Mouse (Mus musculus) retina, embryonic 14.5 days (tissue): ENCODE measurements at regions not wholly inside any gene's neighbourhood (a gene's known extent, or its start where the extent isn't known, plus 50 kb on each side); places are given as distances from the start of the nearest gene placed in this dataset.

ENCODE experiments used
- DNase-seq: peaks from one replicate; pipeline ENCODE4 v3.0.0-alpha.2; 2015; ENCODE audit warnings: low spot score

DNA sequence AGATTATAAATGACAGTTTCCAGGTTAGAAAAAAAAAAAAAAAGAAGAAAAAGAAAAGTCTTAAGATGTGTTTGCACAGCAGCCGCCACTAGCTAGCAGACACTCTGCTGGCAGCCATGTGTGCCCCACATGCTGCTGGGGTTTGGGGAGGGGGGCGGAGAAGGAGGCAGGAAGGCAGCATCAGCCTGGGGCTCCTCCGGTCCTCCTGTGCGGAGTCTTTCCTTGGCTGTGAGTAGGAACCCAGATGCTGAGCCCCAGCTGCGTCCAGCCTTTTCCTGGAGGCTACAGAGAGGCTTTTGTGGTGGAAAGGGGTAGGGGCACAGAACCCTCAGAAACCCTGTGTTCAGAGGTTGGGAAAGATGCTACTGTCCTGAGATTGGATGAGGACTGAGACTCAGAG is 169.0 kb downstream of the Gadd45g start:
- no peak for DNase-seq

DNA sequence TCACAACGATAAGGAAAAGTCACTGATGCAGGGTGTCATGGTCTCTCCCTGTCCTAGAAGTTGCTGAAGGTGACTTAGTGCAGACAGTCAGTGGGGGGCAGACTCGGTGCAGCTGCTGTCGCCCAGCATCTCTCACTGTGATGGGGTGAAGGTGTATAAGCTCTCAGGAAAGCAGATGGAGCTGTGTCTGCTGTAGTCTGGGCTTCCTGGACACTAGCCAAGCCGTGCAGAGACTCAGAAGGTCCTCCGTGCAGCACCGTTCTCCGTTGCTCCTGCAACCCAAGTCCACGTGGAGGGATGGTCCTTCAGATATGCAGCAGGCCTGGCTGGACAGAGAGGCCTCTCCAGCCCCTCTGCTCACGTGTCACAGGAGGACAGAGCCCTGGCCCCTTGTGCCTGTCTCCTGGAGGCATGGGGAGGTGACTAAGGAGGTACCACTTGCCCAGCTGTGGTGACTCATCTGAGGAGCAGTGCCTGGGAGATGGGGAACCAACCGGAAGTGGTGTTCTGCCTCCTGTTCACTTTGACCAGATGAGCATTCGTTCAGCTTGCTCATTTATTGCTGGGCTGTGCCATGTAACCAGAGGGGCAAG is 171.2 kb downstream of the Gadd45g start:
- no peak for DNase-seq

DNA sequence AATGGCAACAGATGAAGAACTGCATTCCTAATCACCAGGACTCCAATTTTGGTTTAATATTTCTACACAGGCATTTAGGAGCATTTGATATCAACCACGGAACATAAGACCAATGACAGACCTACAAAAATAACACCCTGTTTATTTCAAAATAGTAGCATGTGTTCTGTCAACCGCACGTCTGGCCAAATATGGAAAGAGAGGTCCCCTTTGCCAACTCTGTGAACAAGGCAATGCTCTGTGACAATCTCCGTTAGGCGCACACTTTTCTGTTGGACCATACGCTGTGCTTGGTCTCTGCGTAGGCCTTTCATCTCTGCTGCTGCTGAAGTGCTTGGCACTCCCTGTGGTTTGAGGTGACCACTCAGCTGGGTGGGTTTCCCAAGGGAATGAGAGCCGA is 173.2 kb downstream of the Gadd45g start:
- no peak for DNase-seq

DNA sequence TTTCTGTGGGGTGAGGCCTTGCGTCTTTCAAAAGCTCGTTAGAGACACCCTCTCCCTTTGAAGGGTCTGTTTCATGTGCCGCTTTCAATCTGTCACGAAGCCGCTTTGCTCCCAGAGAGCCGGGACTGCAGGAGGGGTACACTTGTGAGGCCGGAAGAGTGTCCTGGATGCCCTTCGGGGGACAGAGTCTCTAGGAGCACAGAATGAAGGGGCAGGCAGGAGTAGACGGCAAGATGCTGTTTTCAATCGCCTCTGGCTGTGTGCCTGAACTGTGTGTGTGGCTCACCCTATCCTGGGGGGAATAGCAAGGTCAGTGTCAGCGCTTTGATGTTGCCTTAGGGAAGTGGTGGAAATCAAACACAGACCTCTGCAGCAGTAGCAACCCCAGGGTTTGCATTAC is 174.7 kb downstream of the Gadd45g start:
- no peak for DNase-seq

DNA sequence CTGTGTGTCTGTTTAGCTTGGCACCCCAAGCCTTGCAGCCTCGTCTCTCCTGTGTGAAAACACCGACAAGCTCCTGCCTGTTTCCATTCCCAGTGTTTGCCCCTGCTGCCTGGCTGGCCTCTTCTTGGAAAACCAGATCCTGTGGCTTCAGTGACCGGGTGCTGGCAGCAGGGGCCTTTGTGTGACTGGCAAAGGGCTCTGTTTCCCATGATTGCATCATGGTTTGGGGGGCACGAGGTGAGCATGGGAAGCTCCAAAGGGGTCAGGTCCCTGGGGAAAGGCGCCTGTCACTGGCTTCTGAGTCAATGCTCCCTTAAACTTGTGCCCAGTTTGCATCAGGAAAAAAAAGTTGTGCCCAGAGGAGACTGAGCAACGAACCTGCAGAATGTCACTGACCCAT is 175.3 kb downstream of the Gadd45g start:
- no peak for DNase-seq

DNA sequence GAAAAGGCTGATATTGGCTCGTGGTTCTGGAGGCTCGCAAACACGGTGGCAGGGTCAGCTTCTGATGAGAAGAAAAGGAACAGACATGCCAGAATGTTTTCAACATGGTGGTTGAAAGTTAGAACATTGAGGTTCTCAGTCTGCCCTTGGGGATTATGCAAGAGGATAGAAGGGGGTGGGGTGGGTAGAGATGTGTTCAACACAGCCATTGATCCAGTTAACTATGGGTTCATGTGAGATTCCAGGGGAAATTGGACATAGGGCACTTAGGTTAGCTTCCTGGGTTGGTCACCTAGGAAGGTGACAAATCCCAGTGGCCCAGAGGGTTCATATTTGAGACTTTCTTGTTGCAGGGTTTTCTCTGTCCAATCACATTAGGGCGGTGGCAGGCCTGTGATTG is 176.1 kb downstream of the Gadd45g start:
- DNase-seq = no peak

DNA sequence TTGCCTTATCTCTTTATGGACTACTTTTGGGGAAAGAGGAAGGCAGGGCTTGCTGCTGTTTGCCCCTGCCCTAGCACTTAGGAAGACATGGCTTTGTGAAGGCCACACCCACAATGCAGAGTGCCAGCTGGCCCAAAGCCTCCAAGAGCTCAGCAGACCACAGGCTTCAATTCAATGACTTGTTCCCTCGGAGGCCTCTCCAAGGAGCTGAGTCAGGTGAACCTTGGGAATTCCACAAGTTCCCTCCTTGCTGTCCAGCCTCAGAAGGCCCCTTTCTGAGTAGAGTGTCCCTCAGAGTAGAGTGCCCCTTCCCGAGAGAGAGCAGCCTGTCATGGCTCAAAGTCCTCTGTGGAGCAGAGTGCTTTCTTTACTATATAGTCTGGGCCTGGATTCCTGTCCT is 177.9 kb downstream of the Gadd45g start:
- DNase-seq = no peak

DNA sequence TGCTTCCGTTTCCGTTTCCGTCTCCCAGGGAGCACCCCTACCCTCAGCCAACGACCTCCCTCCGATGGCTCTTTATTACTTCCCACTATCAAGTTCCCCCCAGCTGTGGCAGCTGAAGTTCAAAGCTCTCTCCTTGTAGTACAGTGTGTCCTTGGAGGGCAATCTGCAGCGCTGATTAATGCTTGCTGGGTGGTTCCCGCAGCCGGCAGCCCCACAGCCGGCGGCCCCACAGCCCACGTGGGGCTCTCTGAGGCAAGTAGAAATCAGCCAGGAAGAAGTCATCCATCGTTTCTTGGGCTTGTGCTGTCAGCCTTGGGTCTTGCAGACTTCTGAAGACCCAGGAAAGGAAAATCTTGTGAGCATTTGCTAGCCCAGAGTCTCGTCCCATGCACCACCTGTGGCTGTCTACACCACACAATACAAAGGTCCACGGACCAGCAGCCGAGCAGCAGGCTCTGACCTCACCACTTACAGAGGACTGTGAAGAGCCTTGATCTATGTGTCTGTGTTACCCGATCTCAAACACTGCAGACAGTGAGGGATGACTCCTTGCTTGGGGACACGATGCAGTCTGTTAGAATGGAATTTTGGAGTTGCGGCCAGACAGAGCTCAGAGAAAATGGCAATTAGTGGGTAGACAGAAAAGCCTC is 178.5 kb downstream of the Gadd45g start:
- no peak for DNase-seq

DNA sequence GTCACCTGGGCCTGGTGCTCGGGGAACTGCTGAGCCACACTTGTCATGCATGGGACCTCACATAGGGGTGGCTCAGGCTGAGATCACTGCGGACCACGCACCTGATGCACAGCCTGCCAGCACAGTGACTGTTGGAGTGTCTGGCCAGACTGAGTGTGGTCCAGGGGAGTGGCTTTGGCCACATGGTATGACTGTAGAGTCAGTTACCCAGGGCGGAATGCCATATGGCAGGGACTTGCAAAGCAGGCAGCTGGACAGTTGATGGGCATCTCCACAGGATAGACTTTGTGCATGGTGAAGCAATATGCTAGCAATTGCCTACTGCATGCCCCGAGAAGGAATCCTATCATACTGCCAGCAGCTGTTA is 179.0 kb downstream of the Gadd45g start:
- no peak for DNase-seq

DNA sequence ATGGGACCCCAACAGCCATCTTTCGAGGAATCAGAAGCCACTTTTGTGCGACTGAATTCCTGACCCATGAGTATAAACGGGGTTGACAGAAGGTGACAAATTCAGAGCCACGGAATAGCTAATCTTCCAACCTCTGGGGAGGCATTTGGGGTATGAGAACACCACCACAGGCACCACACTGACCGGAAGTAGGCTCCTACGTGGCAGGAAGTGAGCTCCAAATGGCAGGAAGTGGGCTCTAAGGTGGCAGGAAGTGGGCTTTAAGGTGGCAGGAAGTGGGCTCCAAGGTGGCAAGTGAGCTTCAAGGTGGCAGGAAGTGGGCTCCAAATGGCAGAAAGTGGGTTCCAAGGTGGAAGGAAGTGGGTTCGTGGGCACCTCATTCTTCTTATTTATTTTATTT is 179.8 kb downstream of the Gadd45g start:
- DNase-seq = no peak

DNA sequence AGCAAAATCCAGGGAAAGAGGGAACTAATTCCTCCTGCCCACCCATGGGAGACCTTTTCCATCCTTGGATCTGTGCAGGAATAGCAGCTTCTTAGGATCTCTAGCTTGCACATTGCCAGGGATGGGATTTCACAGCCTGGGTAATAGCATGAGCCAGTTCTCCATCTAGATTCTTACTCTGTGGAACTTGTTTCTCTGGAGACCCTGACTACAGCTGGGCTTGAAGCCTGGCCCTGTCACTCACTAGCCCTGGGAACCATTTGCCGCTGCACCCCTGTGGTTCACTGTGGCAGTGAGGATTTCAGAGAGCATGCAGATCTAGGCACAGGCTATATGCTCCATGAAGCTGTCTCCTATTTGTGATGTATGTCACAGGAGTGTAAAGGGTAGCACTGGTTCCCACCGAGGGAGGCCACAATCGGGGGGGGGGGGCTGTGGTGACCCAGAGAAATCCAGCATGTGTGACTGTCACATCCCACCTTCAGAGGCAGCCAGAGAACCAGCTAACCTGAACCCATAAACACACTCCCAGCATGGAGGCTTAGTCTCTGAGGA is 183.5 kb downstream of the Gadd45g start:
- DNase-seq = no peak

DNA sequence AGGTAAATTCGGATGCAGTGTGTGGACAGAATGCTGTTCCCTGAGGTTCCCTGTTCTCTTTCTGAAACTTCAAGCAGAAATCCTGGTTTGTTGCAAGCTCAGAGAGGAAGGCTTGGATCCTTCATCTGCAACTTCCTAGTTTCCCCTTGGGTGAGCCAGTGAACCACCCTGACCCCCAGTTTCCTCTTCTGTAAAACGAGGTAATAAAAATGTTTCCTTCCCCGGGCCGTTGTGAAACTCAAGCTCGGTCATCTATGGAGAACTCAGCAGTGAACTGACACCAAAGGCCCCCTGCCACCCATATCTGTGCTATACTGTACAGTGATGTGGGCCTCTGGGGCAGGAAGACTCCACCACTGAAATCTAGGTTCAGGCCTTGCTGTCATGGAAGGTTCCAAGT is 185.0 kb downstream of the Gadd45g start:
- DNase-seq = no peak

DNA sequence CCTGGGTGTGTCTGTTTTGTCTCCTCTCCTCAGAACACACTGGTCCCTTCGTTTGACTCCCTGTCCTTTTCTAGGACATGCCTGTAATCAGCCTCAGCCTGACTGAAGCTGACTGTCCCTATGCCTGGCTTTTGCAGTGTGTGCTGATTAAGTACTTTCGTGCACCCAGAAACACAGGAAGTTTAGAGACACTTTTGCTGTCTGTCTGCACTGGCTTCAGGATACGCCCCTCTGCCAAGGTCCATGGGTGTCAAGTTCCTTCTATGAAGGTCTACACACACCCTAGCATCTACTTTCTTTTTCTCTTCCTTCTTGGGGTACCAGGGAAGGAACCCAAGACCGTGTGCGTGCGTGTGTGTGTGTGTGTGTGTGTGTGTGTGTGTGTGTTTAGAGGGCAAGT is 189.3 kb downstream of the Gadd45g start:
- DNase-seq = no peak

DNA sequence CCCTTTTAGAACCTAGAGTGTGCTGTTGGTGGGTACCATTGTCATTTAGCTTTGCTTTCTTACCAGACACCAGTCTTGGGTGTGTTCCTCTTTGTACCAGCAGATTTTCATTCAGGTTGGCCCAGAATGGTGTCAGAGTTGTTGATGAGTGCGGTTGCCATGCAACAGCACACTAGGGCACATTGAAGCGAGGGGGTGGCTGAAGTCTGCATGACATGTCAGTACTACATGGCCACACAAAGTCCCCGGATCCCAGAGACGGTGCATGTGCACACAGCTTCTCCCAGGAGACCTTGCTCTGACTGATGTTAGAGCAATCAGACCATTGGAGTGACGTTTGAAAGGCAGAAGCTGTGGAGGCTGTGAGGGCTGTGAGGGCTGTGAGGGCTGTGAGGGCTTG is 189.9 kb downstream of the Gadd45g start:
- DNase-seq = no peak

DNA sequence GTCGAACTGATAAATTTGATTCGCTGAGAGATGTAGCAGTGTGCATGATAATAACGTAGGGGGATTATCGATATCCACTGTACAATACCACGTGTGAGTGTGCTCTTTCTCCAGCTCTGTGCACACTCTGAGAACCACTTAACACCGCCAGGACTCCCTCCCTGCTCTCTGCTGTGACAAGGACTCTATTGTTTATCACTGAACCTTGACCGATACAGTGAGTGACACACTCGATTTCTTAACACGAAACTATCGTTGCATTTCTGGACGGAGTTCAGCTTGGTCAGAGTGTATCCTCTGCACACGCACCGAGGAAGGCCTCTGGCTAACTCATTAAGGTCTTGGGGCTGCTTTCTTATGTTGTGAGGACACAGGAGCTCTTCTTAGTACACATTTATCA is 190.7 kb downstream of the Gadd45g start:
- no peak for DNase-seq

DNA sequence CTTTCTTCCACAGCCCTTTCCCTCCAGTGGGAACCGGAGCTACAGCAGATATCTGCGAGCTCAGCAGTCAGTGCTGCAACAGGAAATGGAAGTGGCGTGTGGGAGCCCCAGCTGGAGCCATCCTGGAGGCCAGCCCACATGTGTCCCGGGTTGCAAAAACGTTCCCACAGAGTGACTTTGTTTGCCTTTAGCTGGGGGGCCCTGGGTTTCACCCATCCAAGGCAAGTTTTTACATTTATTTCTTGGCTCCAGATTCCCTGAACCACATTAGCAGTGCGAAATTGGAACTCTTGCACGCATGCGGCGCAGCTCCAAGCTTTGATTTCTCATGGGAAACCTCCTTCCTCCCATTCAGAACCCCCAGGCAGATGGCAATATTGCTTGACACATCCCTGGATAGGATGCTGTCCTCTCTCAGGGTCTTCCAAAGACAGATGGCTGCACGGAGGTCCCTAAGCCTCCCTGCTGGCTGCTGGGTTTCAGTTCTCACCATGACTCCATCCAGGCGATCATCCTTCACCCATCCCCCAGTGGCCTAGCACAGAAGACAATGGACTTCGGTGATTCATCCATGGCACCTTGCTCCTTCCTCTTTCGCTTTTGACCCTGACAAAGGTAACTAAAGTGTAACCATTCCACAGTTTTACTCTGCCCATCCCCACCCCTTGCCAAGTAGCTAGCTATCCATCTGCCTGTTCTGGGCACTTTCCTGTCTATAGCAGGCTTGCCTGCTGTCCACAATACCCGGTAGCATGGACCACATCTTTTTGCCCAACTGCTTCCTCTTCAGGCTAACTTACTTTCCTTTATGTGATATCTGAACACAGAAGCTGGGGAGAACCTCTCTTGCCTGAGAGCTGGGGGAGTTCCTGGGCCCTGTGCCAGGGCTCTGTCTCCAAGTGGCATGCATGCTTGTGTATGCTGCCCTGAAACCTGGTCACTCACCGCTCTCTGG is 195.3 kb downstream of the Gadd45g start:
- no peak for DNase-seq

DNA sequence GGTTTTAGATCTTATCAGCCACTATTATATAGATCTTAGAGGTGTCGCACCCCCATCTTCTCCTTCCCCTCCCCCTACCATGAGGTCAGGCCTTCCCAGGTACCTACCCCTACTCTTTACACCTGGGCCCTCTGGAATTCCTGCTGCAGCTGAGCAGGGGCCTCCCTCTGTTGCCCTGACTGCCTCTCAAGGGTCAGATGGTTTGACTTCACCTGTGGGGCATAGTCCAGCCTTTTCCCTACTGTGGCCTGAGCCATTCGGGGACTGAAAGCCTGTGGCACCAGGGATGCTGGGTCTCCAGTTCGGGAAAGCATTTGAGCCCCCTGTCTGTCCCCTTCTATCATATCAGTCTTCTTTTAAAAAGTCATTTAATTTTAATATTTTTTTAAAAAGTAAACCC is 196.4 kb downstream of the Gadd45g start:
- no peak for DNase-seq

DNA sequence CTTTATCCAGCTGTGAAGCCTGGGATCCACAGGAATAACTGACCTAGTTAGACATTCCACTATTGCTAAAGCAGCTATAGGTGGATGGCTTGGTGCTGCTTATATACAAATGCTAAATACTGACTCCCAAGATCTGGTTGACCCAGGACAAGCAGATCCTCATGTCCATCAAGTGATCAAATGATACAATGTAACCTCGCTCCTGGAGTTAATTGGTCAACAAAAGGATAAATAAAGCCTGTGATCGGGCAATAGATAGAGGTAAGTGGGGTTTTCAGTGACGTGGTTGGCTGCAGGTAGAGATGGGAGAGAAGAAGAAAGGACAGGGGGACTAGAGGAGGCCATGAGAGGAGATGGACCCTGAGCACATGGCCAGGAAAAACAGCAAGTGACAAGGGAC is 197.4 kb downstream of the Gadd45g start:
- DNase-seq = no peak

DNA sequence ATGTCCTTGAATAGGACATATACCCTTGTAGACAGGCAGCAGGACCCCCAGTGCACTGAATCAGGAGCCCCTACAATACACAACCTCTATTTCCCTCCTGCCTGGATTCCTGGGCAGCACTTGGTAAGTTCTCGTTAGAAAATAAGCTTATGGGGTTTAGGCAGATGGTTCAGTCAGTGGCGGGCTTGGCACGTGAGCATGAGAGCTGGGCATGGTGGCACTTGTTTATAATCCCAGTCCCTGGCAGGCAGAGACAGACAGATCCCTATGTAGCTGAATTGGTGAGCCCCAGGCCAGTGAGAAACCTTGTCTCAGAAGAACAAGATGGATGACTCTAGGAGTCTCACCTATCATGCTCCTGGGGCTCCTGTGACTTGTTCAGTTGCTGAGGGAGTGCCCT is 198.9 kb downstream of the Gadd45g start:
- no peak for DNase-seq

DNA sequence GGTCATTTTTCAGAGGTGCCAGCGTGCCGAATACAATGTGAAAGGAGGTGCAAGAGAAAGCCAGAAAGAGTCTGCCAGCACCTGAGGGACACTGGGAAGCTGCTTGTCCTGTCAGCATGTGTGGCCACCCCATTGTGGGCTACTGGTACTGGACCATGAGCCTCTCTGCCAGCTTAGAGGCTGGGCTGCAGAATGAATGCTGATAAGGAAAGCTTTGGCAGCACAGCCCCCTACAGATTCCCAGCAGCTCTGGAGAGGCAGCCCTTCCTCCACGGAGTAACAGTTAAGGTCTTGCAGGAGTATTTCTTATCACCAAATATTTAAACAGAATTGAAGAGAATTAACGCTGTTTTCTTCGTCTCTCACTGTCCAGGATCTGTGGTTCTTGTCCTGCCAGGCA is 199.5 kb downstream of the Gadd45g start:
- no peak for DNase-seq

DNA sequence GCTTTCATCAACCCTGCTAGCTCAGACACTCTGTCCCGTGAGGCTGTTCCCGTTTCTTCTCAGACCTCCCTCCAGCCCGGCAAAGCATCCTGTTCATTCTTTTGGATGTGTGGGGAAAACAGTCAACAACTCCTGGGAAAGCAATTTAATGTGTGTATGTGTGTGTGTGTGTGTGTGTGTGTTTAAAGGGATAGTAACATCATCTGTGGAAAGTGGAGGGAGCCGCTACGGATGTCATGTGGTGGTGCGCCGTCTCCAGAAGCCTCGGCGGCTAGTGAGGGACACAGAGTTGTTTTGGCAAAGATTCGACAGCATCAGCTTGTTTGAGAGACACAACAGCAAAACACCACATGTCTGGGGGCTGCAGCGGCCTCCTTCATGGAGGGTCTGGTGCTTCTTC is 200.2 kb downstream of the Gadd45g start:
- DNase-seq = no peak

DNA sequence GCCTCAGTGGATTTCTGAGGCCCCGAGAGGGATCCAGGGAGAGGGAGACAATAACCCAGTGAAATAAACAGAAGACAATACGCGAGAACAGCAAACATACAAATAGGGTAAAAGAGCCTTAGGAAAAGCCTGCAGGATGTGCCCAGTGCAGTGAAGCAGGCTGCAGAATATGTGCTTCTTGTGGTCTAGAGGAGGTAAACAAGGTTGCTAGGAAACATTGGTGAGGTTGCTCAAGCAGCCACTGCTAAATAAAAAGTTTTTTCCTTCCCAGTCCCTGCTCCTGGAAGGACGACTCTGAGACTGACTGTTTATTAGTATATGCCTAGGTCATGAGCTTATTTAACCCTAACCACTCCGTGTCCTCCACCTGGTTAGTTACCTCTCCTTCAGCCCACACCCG is 201.5 kb downstream of the Gadd45g start:
- DNase-seq = no peak

DNA sequence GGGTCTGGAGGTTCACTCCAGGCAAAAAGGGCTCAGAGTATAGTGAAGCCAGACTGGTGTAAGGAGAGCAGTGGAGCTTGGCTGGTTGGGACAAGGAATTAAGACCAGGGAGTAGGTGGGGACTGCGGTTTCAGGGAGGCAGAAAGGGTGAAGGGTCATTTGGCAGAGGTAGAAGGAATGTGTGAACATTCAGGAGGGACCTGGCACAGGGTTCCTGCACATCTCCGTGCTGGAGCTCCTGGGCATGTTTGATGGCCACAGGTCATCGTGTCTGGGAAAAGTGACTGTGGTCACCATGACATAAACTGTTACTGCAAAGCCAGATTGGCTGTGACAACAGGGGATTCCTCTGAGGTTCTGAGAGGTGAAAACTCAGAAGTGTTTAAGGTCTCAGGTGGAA is 202.3 kb downstream of the Gadd45g start:
- no peak for DNase-seq
